Mouse (Mus musculus) layer of hippocampus, postnatal 14 days (tissue): Measurements from ENCODE around the gene Wdr24. TPM values are rescaled to one million over a fixed set of nuclear protein-coding genes. Genes with fewer than 3 reads are reported as not detected.
"Not testable (repeated sequence)": the region's sequence is repeated elsewhere in the genome, so short reads cannot be mapped to it uniquely, and the experiment has no call there.

ENCODE experiments used
- DNase-seq, 2 experiments: peaks; one replicate each; pipeline ENCODE4 v3.0.0; 2021 to 2022; ENCODE audit warnings: low spot score in 2 of 2, mixed read lengths in 1 of 2
- total RNA-seq, 2 experiments: library from RNA; stranded (reverse); gene quantifications; 2 replicates each; pipeline ENCODE4 v1.2.3; 2021

The Wdr24 gene
- total RNA-seq, 2 experiments from 2014 or later, result 21.7 to 23.4 TPM

DNA sequence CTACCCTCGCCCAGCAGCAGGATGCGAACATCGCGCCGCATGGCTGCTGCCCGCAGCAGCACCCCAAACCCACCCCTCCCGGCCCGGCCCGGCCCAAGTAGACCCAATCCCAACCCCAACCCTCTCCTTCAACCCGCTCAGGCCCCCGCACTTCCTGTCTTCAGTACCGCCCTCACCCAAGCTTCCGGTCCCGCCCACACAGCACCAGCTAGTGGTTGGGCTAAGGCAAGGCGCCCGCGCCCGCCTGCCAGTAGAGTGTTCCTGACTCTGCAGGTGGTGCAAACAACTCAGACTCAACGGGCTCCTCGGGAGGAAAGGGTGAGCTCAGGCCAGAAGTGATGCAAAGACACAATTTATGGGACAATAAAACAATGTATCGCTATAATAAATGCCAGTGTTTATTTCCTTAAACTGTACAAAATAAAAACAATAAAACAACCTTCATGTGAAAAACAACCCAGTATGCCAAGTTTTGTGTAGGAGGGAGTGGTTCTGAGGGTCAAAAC, 21.0 kb downstream of the Wdr24 start, which contains the start of gene Rhot2:
TSS of gene Rhot2 (minus strand) at position 456 of the 506 bp plus-strand sequence.
- DNase-seq, result peak; percentile 89 to 95

DNA sequence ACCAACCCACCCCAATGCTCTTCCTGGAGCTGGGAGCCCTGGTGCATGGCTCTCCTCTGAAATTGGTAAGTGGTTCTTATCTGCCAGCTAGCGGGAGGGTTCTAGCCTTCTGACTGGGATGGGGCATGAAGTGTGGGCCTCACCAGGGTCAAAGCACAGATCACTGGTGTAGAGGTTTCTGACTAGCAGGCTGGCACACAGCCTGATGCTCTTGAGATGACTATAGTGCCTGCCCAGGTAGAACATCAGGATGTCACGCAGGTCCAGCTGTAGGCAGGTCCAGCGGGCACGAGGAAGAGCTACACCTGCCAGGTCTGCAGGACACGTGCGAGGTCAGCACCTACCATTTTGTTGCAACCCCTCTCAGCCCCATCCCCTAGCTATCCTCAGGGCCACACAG, 36.8 kb downstream of the Wdr24 start:
- DNase-seq, result no peak

DNA sequence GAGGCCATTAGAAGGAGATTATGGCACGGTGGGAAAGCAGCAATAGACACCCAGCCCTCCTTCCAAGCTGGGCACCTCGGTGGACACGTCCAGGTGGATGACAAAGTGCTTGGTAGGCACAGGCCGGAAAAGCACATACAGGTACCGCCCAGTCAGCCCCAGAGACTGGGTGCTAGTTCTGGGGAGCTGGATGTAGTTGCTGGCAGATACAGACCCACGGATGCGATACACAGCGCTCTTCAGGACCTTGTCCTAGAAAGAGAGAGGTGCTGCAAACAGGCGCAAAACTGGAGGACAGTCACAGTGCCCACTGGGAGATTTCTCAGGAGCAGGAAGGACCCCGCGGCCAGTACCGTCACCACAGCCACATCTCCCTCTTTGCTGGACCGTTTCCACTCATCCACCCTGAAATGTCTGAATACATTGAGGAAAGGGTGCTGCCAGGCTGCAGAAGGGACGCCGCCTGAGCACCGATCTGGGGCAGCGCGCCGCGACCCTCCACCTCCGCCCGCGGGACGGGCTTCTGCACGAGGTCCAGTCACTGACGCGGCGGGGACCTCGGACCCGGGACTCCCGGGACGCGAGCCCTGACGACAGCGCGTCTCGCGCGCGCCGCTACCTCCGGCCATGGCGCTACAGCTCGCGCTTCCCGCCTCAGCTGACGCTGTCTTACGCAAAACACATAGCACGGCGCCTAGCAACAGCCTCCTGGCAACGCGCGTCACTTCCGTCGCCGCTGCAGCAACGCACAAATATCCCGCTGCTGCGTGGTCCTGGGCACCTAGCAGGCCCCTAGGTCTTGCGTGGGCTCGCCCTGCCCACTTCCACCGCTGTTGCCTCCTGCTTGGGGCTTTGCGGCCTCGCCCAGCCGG, 37.6 kb downstream of the Wdr24 start, which contains the start of gene Wdr90:
TSS of gene Wdr90 (minus strand) at position 670 of the 872 bp plus-strand sequence.
- DNase-seq, result peak; percentile 88 to 94

GRCm38 (mm10) chr17:25861704-25862612, 38.5 kb downstream of the Wdr24 start:
- DNase-seq, result no peak

- DNase-seq, result no peak
Measured at GRCm38 (mm10) chr17:25863681-25864080, 40.3 kb downstream of the Wdr24 start.

- no peak for DNase-seq
Measured at GRCm38 (mm10) chr17:25864311-25864710, 40.9 kb downstream of the Wdr24 start.

DNA sequence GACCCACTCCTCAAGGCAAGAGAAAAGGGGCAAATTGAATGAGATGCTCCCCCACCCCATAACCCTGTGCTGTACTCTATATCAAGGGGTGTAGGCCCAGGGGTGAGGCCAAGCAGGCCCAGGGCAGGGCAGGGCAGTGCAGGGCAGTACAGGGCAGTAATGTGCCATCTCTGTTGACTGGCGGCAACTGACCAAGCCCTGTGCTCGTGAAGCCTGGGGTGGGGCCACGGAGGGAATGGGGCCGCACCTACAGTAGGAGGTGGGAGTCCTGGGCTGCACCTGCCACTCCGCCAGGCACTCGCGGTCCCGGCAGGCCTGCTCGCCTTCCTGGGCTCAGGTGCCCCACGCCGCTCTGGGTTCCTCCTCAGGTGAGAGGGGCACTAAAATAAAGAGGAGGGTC, 41.9 kb downstream of the Wdr24 start:
- DNase-seq, result no peak

DNA sequence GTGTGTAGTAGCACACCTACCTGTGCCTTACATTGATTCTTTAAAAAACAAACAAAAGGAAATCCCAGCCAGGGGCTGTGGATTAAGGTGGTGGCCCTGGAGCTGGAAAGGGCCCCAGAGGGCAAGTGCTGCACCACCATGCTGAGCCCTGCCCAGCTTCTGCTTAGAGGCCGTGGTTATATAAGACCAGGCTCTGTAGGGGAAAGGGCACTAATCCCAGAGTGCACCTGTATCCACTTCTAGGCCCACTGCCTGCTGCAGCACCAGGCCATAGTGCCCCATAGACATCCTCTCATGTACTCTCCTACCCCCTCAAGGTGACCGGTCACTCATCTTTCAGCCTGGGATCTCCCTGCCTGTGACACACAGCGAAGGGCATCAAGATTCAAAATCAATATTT, 42.7 kb downstream of the Wdr24 start:
- DNase-seq, result no peak

DNA sequence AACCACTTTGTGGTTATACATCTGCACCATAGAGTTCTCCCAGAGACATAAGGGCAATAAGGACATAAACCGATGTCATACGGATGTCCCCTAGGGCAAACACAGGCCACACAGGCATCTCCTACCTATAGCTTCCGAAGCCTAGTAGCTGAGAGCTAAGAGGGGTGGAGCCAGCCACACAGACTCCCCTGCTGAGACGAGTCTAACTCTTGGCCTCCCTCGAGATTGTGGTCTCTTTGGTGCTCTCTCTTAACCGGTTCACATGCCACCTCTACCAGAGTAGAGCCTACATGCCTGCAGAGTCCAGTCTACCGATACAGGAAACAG, 44.0 kb downstream of the Wdr24 start:
- DNase-seq, result no peak

- peak in 1 of 2 experiments; percentile 28 for DNase-seq
Measured at GRCm38 (mm10) chr17:25867836-25868600, 44.6 kb downstream of the Wdr24 start.

- peak; percentile 78 to 87 for DNase-seq
Measured at GRCm38 (mm10) chr17:25868601-25869191, 45.3 kb downstream of the Wdr24 start, which contains the start of gene Mcrip2. Mcrip2 (minus strand) TSS chr17:25868764.

GRCm38 (mm10) chr17:25869498-25869897, 46.1 kb downstream of the Wdr24 start:
- no peak for DNase-seq

DNA sequence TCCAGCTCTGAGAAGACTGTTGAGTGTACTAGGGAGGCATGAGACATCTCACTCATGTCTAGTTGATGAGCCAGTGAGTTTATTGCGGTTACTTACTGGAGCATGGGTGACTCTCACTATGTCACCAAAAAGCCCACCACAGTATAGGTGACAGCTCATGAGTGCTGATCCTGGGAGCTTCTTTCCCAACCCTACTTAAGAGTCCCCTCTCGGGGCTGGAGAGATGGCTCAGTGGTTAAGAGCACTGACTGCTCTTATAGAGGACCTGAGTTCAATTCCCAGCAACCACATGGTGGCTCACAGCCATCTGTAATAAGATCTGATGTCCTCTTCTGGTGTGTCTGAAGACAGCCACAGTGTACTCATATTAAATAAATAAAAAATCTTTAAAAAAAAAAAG, 46.5 kb downstream of the Wdr24 start:
- no peak for DNase-seq

GRCm38 (mm10) chr17:25871566-25871965, 48.1 kb downstream of the Wdr24 start:
- DNase-seq, result not testable (repeated sequence)

- no peak for DNase-seq
Measured at GRCm38 (mm10) chr17:25872676-25873075, 49.2 kb downstream of the Wdr24 start.

DNA sequence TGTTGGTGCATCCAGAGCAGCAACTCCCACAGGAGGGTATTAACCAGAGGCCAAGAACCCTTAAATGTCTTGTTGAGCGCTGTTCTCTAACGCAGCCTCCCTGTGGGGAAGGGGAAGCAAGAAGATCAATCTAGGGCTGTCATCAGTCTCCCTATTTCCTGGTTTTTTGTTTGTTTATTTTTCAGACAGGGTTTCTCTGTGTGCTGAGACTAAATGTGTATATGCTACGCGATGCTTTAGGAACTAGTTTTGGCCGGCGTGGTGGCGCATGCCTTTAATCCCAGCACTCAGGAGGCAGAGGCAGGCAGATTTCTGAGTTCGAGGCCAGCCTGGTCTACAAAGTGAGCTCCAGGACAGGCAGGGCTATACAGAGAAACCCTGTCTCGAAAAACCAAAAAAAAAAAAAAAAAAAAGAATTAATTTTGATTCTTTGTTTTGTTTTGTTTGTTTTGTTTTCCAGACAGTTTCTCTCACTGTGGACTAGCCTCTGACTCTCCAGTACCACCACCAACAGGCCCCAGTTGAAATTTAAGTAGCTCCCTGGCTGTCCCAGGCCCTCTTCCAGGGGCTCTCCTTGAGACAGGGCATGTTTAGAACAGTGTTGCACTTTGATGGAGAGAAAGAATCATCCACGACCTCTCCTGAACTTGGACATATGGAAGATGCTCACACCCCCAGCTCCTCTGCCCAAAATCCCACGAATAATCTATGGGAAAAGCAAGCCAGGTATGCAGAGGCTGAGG, 50.1 kb downstream of the Wdr24 start:
- no peak for DNase-seq

DNA sequence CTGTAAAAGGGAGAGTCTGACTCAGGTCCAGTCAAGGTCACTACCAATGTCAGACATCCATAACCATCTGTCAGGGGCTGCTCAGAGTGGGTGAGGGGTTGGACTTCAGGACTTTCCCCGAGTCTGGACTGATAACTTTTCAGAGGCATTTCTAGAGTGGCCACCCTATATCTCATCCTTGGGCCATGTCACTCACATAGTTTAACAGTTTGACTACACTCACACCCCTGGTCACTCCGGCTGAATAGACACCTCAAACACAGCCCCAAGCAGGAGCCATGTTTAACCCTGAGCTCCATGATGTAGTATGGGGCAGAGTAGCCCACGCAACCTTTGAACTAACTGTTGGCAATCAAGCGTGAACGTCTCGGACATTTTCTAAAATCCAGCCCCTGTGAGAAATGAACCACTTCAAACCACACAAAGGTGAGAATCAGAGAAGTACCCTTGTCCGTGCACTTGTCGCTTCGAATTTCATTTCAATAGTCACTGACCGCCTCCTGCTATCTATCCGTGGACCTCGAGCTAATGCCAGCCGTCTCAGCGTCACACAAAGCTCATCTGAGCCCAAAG, 50.8 kb downstream of the Wdr24 start:
- DNase-seq, result no peak

- DNase-seq, result peak; percentile 98 to 99
Measured at GRCm38 (mm10) chr17:25874721-25875170, 51.3 kb downstream of the Wdr24 start, which contains the start of gene Mettl26. Mettl26 (plus strand) TSS chr17:25875074.
